Mouse (Mus musculus) kidney, postnatal 0 days (tissue): ENCODE measurements around the gene Atg4d. TPM values are rescaled to one million over a fixed set of nuclear protein-coding genes. Genes with fewer than 3 reads are reported as not detected.

Experiments used
- ATAC-seq: fragments of 200-750 bp; cut with Nextera tagmentation; replicated peaks from 2 replicates; pipeline ENCODE4 v1.8.0; 2017; ENCODE audit warnings: low read depth, moderate number of reproducible peaks, moderate TSS enrichment, moderate library complexity; ENCODE audit not compliant: low FRiP score
- DNase-seq: peaks from one replicate; pipeline ENCODE4 v3.0.0-alpha.2; 2016; ENCODE audit warnings: low spot score
- H3K27ac ChIP-seq: fragments of 300-500 bp; sonication (generic); 2 replicates; pipeline ENCODE4 v1.5.1; 2014; ENCODE audit warnings: mild to moderate bottlenecking
- H3K27me3 ChIP-seq: fragments of 300-500 bp; sonication (generic); 2 replicates; pipeline ENCODE4 v1.6.1; 2014; ENCODE audit warnings: low read length, mixed read lengths; ENCODE audit not compliant: insufficient read depth
- H3K36me3 ChIP-seq: fragments of 300-500 bp; sonication (generic); 2 replicates; pipeline ENCODE4 v1.6.1; 2014; ENCODE audit warnings: low read length, mixed read lengths; ENCODE audit not compliant: insufficient read depth
- H3K4me1 ChIP-seq: fragments of 300-500 bp; sonication (generic); replicated peaks from 2 replicates; pipeline ENCODE4 v1.6.1; 2014; ENCODE audit warnings: antibody characterized with exemption, low read length, mixed read lengths; ENCODE audit not compliant: insufficient read depth
- H3K4me2 ChIP-seq: fragments of 300-500 bp; sonication (generic); 2 replicates; pipeline ENCODE4 v1.6.1; 2014; ENCODE audit warnings: mild to moderate bottlenecking, low read length, moderate library complexity, mixed read lengths
- H3K4me3 ChIP-seq: fragments of 300-500 bp; sonication (generic); replicated peaks from 2 replicates; pipeline ENCODE4 v1.5.1; 2014; ENCODE audit warnings: low read depth, low read length
- H3K9ac ChIP-seq: fragments of 300-500 bp; sonication (generic); 2 replicates; pipeline ENCODE4 v1.6.1; 2014; ENCODE audit warnings: low read depth, low read length
- H3K9me3 ChIP-seq: fragments of 300-500 bp; sonication (generic); replicated peaks from 2 replicates; pipeline ENCODE4 v1.6.1; 2016; ENCODE audit warnings: low read length, inconsistent platforms, mixed read lengths
- CTCF ChIP-seq: IDR thresholded peaks from 2 replicates; pipeline ENCODE4 v1.5.1; 2016; ENCODE audit warnings: antibody characterized with exemption, low read depth, mild to moderate bottlenecking, moderate library complexity
- whole genome bisulfite sequencing: fragments of 180-500 bp; shearing (Covaris S2); extraction: QIAGEN DNeasy Blood & Tissue Kit; methylation state at CpG from one replicate; pipeline ENCODE4 v1.1.7; 2014; 5-methylcytosine and 5-hydroxymethylcytosine counted together
- polyA plus RNA-seq: library from polyadenylated mRNA; unstranded; fragments of >200 nt; fragmentation: Nextera tagmentation; extraction: Ambion mirVana; gene quantifications from 2 replicates; pipeline ENCODE4 v1.2.1, GENCODE M21; 2015

The Atg4d gene
- polyA plus RNA-seq, 1 experiment from 2014 or later: 51.7 TPM

DNA sequence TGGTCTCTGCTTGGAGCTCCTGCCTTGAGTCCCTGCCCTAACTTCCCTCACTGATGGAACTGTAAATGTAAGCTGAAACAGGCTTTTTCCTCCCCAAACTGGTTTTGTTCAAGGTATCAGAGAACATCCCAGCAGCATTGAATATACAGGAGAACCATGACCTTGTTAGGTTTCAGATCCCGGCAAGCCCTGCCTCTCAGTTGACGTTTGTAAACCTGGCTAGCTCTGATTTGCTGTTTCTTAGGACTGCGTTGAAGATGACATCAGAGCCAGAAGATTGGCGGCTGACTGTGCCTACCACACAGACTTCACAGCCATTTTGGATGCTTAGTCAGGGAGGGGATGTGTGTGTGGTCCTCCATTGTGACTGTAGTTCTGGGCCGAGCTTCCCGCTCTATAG, 41.2 kb upstream of the Atg4d start:
- no peak overlapping the region for H3K9ac ChIP-seq
- H3K27me3 ChIP-seq: no peaks in the 10 kb centered on the region
- no peak for ATAC-seq
- H3K9me3 ChIP-seq: no peaks in the 10 kb centered on the region
- no peaks in the 10 kb centered on the region for H3K36me3 ChIP-seq
- peaks cover 15% of the 10 kb centered on the region; the same call in 1 of the 2 replicates for H3K4me1 ChIP-seq
- no peak for TF ChIP-seq CTCF
- H3K4me2 ChIP-seq: no peak overlapping the region
- H3K27ac ChIP-seq: no peak overlapping the region
- WGBS: 91% methylated on average over 6 of the region's 6 CpGs
- H3K4me3 ChIP-seq: no peak overlapping the region
- DNase-seq: no peak

DNA sequence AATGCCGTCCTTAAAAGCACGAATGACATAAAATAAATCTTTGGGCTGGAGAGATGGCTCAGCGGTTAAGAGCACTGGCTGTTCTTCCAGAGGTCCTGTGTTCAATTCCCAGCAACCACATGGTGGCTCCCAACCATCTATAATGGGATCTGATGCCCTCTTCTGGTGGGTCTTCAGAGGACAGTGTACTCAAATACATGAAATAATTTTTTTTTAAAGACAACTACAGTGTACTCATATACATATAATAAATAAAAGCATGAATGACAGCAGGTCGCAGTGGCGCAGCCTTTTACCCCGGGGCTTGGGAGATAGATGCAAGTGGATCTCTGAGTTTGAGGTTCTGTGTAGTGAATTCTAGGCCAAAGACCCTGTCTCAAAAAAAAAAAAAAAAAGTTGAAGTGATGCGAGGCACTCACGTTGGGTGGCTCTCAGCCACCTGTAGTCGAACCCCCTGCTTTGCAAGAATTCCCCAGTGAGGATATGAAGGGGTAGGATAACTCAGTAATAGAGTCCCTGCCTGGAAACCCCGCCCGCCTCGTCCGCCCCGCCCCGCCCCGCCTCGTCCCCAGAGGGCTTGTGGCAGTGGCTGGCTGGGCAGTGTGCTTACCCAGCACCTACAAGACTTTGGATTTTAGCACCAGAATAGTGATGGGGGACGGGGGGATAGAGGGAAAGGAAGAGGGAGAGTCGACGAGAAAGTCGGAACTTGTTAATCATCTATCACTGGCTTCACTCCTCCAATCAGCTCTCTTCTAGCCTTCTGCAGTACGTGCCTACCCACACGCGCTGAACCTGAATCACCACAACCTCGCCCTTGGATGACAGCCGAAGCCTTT, 40.3 kb upstream of the Atg4d start:
- Histone ChIP-seq H3K4me1 (peaks cover 15% of the 10 kb centered on the region; the same call in 1 of the 2 replicates), H3K27me3 (no peaks in the 10 kb centered on the region), H3K36me3 (no peaks in the 10 kb centered on the region), H3K9me3 (no peaks in the 10 kb centered on the region), H3K4me3 (peak overlapping the region; percentile 8), H3K9ac (0 out of 2 replicates have a peak overlapping the region, but pooled peaks have one; percentile 9), H3K27ac (no peak overlapping the region), H3K4me2 (peak overlapping the region; percentile 47)
- TF ChIP-seq CTCF: 0 out of 2 replicates have a peak, but pooled peaks have one; percentile 22
- DNase-seq (peak; percentile 61), ATAC-seq (peak; percentile 53)
- 19% methylated on average over 26 of the region's 26 CpGs for WGBS

DNA sequence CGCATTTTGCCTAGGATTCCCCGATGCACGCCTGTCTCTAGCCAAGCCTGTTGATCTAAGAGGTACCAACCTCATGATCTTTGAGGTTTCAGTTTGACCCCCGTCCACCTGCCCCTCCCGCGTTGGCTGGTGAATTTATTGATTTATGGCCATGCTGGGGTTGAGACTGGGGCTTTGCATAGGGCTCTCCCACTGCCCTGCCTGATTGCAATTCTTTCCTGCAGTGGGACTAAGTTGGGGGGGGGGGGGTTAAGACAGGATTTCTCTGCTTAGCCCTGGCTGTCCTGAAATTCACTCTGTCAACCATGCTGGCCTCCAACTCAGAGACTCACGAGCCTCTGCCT, 39.7 kb upstream of the Atg4d start:
- Histone ChIP-seq H3K4me2 (peak overlapping the region; percentile 47), H3K27ac (peak overlapping the region; percentile 14; the same call in 1 of the 2 replicates), H3K9me3 (no peaks in the 10 kb centered on the region), H3K27me3 (no peaks in the 10 kb centered on the region), H3K9ac (no peak overlapping the region), H3K4me3 (peak overlapping the region; percentile 8), H3K36me3 (no peaks in the 10 kb centered on the region), H3K4me1 (peaks cover 15% of the 10 kb centered on the region; the same call in 1 of the 2 replicates)
- ATAC-seq: no peak; the same call in 1 of the 2 replicates
- WGBS: 5% methylated on average over 7 of the region's 7 CpGs
- no peak for TF ChIP-seq CTCF
- DNase-seq: no peak

DNA sequence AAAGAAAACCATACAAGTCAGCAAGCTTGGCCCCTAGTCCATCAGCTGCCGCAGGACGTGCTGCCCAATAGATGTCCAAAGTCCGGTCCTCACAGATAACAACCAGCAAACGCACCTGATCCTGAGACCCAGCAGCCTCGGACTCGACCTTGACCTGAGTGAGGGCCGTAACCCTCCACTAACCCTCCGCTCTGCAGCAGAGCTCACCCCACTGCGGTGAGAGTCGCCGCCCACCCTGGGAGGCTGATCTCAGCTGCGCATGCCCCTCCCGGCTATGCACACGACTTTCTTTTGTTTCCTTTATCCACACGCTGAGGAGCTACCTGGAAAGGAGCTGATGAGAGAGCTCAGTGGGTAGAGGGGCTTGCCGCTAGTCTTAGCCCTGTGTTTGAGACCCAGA, 37.8 kb upstream of the Atg4d start:
- peak overlapping the region; percentile 11 for H3K4me3 ChIP-seq
- 0 out of 2 replicates have a peak, but pooled peaks cover 11% of the 10 kb centered on the region for H3K4me1 ChIP-seq
- H3K36me3 ChIP-seq: no peaks in the 10 kb centered on the region
- DNase-seq (peak; percentile 52), ATAC-seq (peak; percentile 23; the same call in 1 of the 2 replicates)
- TF ChIP-seq CTCF: no peak
- H3K27me3 ChIP-seq: no peaks in the 10 kb centered on the region
- no peak overlapping the region for H3K27ac ChIP-seq
- H3K9me3 ChIP-seq: no peaks in the 10 kb centered on the region
- WGBS: 13% methylated on average over 16 of the region's 16 CpGs
- peak overlapping the region; percentile 35; the same call in 1 of the 2 replicates for H3K9ac ChIP-seq
- H3K4me2 ChIP-seq: peak overlapping the region; percentile 60

DNA sequence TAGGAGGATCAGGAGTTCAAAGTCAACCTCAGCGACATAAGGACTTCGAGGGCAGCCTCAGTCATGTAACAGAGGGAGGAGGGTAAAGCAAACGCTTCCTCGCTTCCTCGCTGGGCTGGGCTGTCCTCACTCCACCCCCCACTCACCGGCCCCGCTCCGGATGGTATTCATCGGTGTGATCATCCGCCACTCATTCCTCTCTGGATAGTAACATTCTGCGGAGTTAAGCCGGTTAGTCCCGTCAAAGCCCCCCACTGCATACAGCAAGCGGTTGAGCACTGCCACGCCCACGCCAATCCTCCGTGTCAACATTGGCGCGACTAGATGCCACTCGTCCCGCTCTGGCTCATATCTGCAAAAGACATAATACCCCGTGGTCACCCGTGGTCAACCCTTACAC, 33.5 kb upstream of the Atg4d start:
- Histone ChIP-seq H3K4me3 (no peak overlapping the region), H3K27ac (no peak overlapping the region), H3K9ac (no peak overlapping the region), H3K36me3 (peaks cover 19% of the 10 kb centered on the region), H3K4me2 (no peak overlapping the region), H3K27me3 (no peaks in the 10 kb centered on the region), H3K9me3 (no peaks in the 10 kb centered on the region), H3K4me1 (0 out of 2 replicates have a peak, but pooled peaks cover 11% of the 10 kb centered on the region)
- ATAC-seq: 0 out of 2 replicates have a peak, but pooled peaks have one; percentile 10
- no peak for TF ChIP-seq CTCF
- 66% methylated on average over 23 of the region's 23 CpGs for WGBS
- DNase-seq: no peak

DNA sequence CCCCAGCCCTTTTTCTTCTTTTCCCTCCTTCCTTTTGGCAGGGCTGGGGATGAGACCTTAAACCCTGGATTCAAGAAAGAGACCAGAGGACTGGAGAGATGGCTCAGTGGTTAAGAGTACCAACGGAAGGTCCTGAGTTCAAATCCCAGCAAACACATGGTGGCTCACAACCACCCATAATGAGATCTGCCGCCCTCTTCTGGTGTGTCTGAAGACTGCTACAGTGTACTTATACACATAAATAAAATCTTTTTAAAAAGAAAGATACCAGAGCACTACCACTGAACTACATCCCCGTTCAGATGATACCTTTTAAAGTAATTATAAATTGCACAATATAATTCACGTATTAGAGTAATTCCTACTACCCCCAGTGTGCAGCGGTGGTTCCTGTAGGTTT, 32.2 kb upstream of the Atg4d start:
- peaks cover 19% of the 10 kb centered on the region for H3K36me3 ChIP-seq
- DNase-seq (no peak), ATAC-seq (no peak)
- WGBS: 88% methylated on average over 5 of the region's 5 CpGs
- TF ChIP-seq CTCF: no peak
- no peaks in the 10 kb centered on the region for H3K9me3 ChIP-seq
- no peaks in the 10 kb centered on the region for H3K27me3 ChIP-seq
- peaks cover 12% of the 10 kb centered on the region for H3K4me1 ChIP-seq
- no peak overlapping the region for H3K27ac ChIP-seq
- H3K4me2 ChIP-seq: no peak overlapping the region
- H3K9ac ChIP-seq: no peak overlapping the region
- H3K4me3 ChIP-seq: no peak overlapping the region
